Mouse (Mus musculus): ENCODE data around the gene Grin3a.
"Not testable (repeated sequence)": the region's sequence is repeated elsewhere in the genome, so short reads cannot be mapped to it uniquely, and the experiment has no call there.

Gene Grin3a

GRCm38 (mm10) chr4:49681812-49682211 is 163.7 kb downstream of the Grin3a start, which contains the start of gene Ppp3r2:
TSS of gene Ppp3r2 (minus strand) at chr4:49682024.
- no peak for DNase-seq (ENCODE audit: extremely low read depth, low read depth, low spot score)

GRCm38 (mm10) chr4:49680171-49680875 is 165.2 kb downstream of the Grin3a start:
- DNase-seq (ENCODE audit: extremely low read depth, low read depth, low spot score), result no peak

DNA sequence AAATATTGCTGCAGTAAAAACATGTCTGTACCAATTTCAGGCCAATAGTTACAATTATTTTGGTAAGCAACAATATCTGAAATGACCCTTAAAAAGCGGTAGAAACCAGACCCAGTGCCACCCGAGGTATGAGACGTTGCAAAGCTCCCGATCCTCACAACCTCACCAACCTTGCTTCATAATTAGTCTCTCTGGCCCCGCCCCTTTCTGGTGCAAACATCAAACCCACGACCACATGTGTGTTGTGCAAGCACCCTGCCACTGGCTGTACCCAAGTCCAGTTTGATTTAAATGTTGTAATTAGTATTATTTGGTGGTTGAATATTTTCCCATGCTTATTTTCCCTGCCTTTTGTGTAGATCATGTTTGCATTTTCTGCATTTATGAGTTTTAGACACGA is 168.8 kb downstream of the Grin3a start:
- no peak for DNase-seq (ENCODE audit: extremely low read depth, low read depth, low spot score)

DNA sequence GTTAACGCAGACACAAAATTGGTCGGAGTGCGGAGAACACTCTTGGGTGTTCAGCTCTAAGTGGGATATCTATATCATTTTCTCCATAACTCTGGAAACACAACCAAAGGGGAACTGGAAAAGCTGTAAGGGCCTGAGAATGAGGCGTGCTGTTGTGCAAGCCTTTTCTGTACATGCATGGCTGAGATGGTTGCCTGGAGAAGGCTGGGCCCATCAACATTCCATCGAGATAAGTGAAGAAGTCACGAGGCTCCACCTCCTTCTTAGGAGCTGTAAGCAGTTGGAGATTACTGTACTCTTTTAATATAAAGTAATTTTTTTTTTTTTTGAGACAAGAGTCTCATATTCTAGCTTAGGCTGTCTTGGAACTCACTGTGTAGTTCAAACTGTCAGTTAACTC is 169.5 kb downstream of the Grin3a start:
- DNase-seq (ENCODE audit: extremely low read depth, low read depth, low spot score), result no peak

GRCm38 (mm10) chr4:49664850-49665249 is 180.7 kb downstream of the Grin3a start:
- no peak for DNase-seq (ENCODE audit: extremely low read depth, low read depth, low spot score)

GRCm38 (mm10) chr4:49662231-49662630 is 183.3 kb downstream of the Grin3a start:
- DNase-seq (ENCODE audit: extremely low read depth, low read depth, low spot score), result no peak

- DNase-seq (ENCODE audit: extremely low read depth, low read depth, low spot score), result no peak
Observed at GRCm38 (mm10) chr4:49661664-49662063, 183.9 kb downstream of the Grin3a start.

DNA sequence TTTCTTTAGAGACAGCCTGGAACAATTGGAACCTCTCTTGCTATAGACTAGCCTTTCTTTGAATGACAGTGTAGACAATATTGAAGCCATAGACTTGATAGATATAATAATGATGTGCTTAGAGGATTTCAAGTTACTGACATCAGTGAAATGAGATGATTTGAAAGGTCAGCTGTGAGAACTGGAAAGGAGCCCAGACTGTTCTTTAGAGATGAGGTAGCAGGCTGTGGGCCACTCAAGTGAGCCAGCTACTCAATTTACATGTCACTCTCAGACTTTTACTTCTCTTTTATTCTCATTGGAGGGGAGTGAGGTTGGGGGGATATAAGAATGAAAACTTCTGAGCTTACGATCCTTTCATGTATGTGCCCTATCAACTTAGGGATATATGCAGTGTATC is 186.1 kb downstream of the Grin3a start:
- no peak for DNase-seq (ENCODE audit: extremely low read depth, low read depth, low spot score)

- DNase-seq (ENCODE audit: extremely low read depth, low read depth, low spot score), result no peak
Observed at GRCm38 (mm10) chr4:49639913-49640312, 205.6 kb downstream of the Grin3a start.

GRCm38 (mm10) chr4:49637821-49638220 is 207.7 kb downstream of the Grin3a start:
- DNase-seq (ENCODE audit: extremely low read depth, low read depth, low spot score), result no peak

GRCm38 (mm10) chr4:49632139-49632481 is 213.4 kb downstream of the Grin3a start:
- DNase-seq (ENCODE audit: extremely low read depth, low read depth, low spot score), result no peak

- DNase-seq (ENCODE audit: extremely low read depth, low read depth, low spot score), result peak; percentile 66
Observed at GRCm38 (mm10) chr4:49631319-49632138, 214.0 kb downstream of the Grin3a start, which contains the start of gene Rnf20. TSS of gene Rnf20 (plus strand) at chr4:49632006.

GRCm38 (mm10) chr4:49628941-49629340 is 216.6 kb downstream of the Grin3a start:
- no peak for DNase-seq (ENCODE audit: extremely low read depth, low read depth, low spot score)

DNA sequence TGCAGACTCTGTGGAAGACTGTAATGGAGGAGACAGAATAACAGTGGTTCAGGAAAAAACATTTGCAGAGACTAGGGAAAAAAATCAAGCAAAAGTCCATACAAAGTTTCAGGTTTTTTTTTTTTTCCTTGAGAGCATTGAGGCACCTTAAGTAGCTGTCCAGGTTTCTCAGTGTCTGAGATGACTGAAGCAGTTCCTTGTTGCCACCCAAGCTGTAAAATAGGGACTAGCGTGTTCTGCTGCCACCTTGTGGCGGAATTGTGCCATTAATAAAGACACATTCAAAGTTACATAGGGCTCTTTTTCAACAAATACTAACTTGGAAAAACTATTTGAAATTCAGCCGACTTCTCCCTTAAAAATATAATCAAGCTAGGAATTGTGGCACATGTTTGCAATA is 218.6 kb downstream of the Grin3a start:
- DNase-seq (ENCODE audit: extremely low read depth, low read depth, low spot score), result no peak

- DNase-seq (ENCODE audit: extremely low read depth, low read depth, low spot score), result not testable (repeated sequence)
Observed at GRCm38 (mm10) chr4:49624969-49625368, 220.6 kb downstream of the Grin3a start.

GRCm38 (mm10) chr4:49623916-49624315 is 221.6 kb downstream of the Grin3a start:
- DNase-seq (ENCODE audit: extremely low read depth, low read depth, low spot score), result no peak

- DNase-seq (ENCODE audit: extremely low read depth, low read depth, low spot score), result no peak
Observed at GRCm38 (mm10) chr4:49622272-49622671, 223.3 kb downstream of the Grin3a start.

GRCm38 (mm10) chr4:49619861-49620260 is 225.7 kb downstream of the Grin3a start:
- DNase-seq (ENCODE audit: extremely low read depth, low read depth, low spot score), result not testable (repeated sequence)

DNA sequence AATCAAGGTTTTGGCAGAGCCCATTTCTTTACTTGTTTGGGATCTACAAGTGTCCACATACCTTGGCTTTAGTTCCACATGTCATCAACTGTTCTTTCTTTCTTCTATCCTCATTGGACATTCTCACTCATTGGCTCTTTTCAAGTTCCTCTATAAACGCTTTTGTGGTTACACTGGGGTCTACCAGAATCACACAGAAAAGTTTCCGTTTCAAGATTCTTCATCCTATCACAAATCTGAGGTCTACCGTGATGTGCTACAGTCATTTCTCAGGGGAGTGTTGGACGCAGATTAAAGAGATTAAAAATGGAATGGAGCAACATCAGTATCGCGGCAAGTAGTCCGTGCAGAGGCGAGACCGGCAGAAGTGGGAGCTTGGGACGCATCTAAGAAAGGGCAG is 228.6 kb downstream of the Grin3a start:
- DNase-seq (ENCODE audit: extremely low read depth, low read depth, low spot score), result no peak

All from fat pad, adult 2 months (tissue).